Mouse (Mus musculus): ENCODE data around the gene Clcc1. TPM values are rescaled to one million over a fixed set of nuclear protein-coding genes. Genes with fewer than 3 reads are reported as not detected.
"Not testable (repeated sequence)": the region's sequence is repeated elsewhere in the genome, so short reads cannot be mapped to it uniquely, and the experiment has no call there.

Gene Clcc1
- 68.9 and 74.0 TPM in 2 replicates for total RNA-seq (2017)

GRCm38 (mm10) chr3:108653710-108654379 lies at the start of gene Clcc1:
TSS of gene Clcc1 (plus strand) at chr3:108653913.
- peak; percentile 88 for ATAC-seq (ENCODE audit: extremely low read depth, insufficient number of reproducible peaks, low FRiP score, poor library complexity, severe bottlenecking)

GRCm38 (mm10) chr3:108608906-108609305 lies 44.8 kb upstream of the Clcc1 start:
- peak; percentile 56; the same call in 1 of the 2 replicates for ATAC-seq (ENCODE audit: extremely low read depth, insufficient number of reproducible peaks, low FRiP score, poor library complexity, severe bottlenecking)

GRCm38 (mm10) chr3:108634761-108635160 lies 19.0 kb upstream of the Clcc1 start:
- no peak for ATAC-seq (ENCODE audit: extremely low read depth, insufficient number of reproducible peaks, low FRiP score, poor library complexity, severe bottlenecking)

- ATAC-seq (ENCODE audit: extremely low read depth, insufficient number of reproducible peaks, low FRiP score, poor library complexity, severe bottlenecking) = no peak
These were observed 14.3 kb upstream of the Clcc1 start for GRCm38 (mm10) chr3:108639412-108639811.

- ATAC-seq (ENCODE audit: extremely low read depth, insufficient number of reproducible peaks, low FRiP score, poor library complexity, severe bottlenecking) = no peak
These were observed 12.7 kb upstream of the Clcc1 start for GRCm38 (mm10) chr3:108640998-108641397.

GRCm38 (mm10) chr3:108644856-108645255 lies 8.9 kb upstream of the Clcc1 start:
- ATAC-seq (ENCODE audit: extremely low read depth, insufficient number of reproducible peaks, low FRiP score, poor library complexity, severe bottlenecking) = no peak

GRCm38 (mm10) chr3:108646036-108646435 lies 7.7 kb upstream of the Clcc1 start:
- no peak for ATAC-seq (ENCODE audit: extremely low read depth, insufficient number of reproducible peaks, low FRiP score, poor library complexity, severe bottlenecking)

- ATAC-seq (ENCODE audit: extremely low read depth, insufficient number of reproducible peaks, low FRiP score, poor library complexity, severe bottlenecking) = not testable (repeated sequence)
These were observed 6.0 kb upstream of the Clcc1 start for GRCm38 (mm10) chr3:108647681-108648080.

- peak; percentile 65 for ATAC-seq (ENCODE audit: extremely low read depth, insufficient number of reproducible peaks, low FRiP score, poor library complexity, severe bottlenecking)
These were observed 659 bp upstream of the Clcc1 start for GRCm38 (mm10) chr3:108652866-108653642.

- ATAC-seq (ENCODE audit: extremely low read depth, insufficient number of reproducible peaks, low FRiP score, poor library complexity, severe bottlenecking) = no peak
These were observed 853 bp downstream of the Clcc1 start for GRCm38 (mm10) chr3:108654566-108654965.

GRCm38 (mm10) chr3:108655486-108655885 lies 1.8 kb downstream of the Clcc1 start:
- no peak for ATAC-seq (ENCODE audit: extremely low read depth, insufficient number of reproducible peaks, low FRiP score, poor library complexity, severe bottlenecking)

GRCm38 (mm10) chr3:108658612-108659011 lies 4.9 kb downstream of the Clcc1 start:
- no peak for ATAC-seq (ENCODE audit: extremely low read depth, insufficient number of reproducible peaks, low FRiP score, poor library complexity, severe bottlenecking)

- no peak for ATAC-seq (ENCODE audit: extremely low read depth, insufficient number of reproducible peaks, low FRiP score, poor library complexity, severe bottlenecking)
These were observed 7.2 kb downstream of the Clcc1 start for GRCm38 (mm10) chr3:108660941-108661340.

GRCm38 (mm10) chr3:108676616-108677015 lies 22.9 kb downstream of the Clcc1 start:
- no peak for ATAC-seq (ENCODE audit: extremely low read depth, insufficient number of reproducible peaks, low FRiP score, poor library complexity, severe bottlenecking)

- ATAC-seq (ENCODE audit: extremely low read depth, insufficient number of reproducible peaks, low FRiP score, poor library complexity, severe bottlenecking) = no peak
These were observed 27.3 kb downstream of the Clcc1 start for GRCm38 (mm10) chr3:108681004-108681403.

GRCm38 (mm10) chr3:108683597-108683996 lies 29.9 kb downstream of the Clcc1 start:
- ATAC-seq (ENCODE audit: extremely low read depth, insufficient number of reproducible peaks, low FRiP score, poor library complexity, severe bottlenecking) = not testable (repeated sequence)

- ATAC-seq (ENCODE audit: extremely low read depth, insufficient number of reproducible peaks, low FRiP score, poor library complexity, severe bottlenecking) = no peak
These were observed 32.0 kb downstream of the Clcc1 start for GRCm38 (mm10) chr3:108685701-108686100.

GRCm38 (mm10) chr3:108689015-108689441 lies 35.3 kb downstream of the Clcc1 start:
- ATAC-seq (ENCODE audit: extremely low read depth, insufficient number of reproducible peaks, low FRiP score, poor library complexity, severe bottlenecking) = no peak

GRCm38 (mm10) chr3:108689446-108689845 lies 35.7 kb downstream of the Clcc1 start:
- no peak for ATAC-seq (ENCODE audit: extremely low read depth, insufficient number of reproducible peaks, low FRiP score, poor library complexity, severe bottlenecking)

- ATAC-seq (ENCODE audit: extremely low read depth, insufficient number of reproducible peaks, low FRiP score, poor library complexity, severe bottlenecking) = no peak
These were observed 36.3 kb downstream of the Clcc1 start for GRCm38 (mm10) chr3:108689979-108690378.

All from neutrophil, adult 5-6 weeks (primary cell).